Mouse (Mus musculus) C2C12 (cell line): ENCODE results near the gene Mt4.

Experiments used
- CEBPB ChIP-seq: IDR thresholded peaks from one replicate; pipeline ENCODE4 v1.6.1; 2011; ENCODE audit warnings: low read depth, mild to moderate bottlenecking, control low read depth, moderate library complexity
- CTCF ChIP-seq: IDR thresholded peaks from one replicate; pipeline ENCODE4 v1.5.1; 2011; ENCODE audit not compliant: control insufficient read depth, insufficient read depth, insufficient read length
- MAX ChIP-seq: IDR thresholded peaks from one replicate; pipeline ENCODE4 v1.6.1; 2011; ENCODE audit warnings: mild to moderate bottlenecking, control low read depth
- MYOG ChIP-seq: IDR thresholded peaks from one replicate; pipeline ENCODE4 v1.6.1; 2011; ENCODE audit not compliant: control insufficient read depth, insufficient read length; ENCODE audit errors: extremely low read depth
- USF1 ChIP-seq: IDR thresholded peaks from one replicate; pipeline ENCODE4 v1.6.1; 2011; ENCODE audit warnings: low read depth, mild to moderate bottlenecking, control low read depth, moderate library complexity

- TF ChIP-seq CTCF (no peak), MAX (no peak), MYOG (no peak), USF1 (no peak), CEBPB (no peak)
Observed at GRCm38 (mm10) chr8:94110526-94111177, 26.3 kb upstream of the Mt4 start.
